Mouse (Mus musculus): ENCODE results near the gene Gm49322.

DNA sequence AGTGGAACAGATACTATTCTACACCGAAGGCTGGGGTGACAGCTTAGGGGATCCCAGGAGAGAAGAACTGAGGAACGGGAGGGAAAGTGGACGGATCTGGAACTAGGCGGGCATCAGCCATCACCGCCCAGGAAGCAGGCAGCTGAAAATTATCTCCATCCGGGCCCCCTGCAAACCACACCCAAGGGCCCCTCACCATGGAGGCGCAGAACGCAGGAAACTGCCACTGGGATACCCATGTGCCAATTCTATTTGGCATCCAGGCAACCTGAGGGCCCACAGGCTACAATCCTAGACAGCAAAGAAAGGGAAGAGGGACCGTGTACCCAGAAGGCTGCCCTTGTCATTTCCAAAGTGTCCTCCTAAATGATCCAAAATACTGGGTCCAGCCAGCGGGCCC lies 35.4 kb upstream of the Gm49322 start:
- TF ChIP-seq CTCF (IDR thresholded peaks at IDR 0.05; ENCODE audit: extremely low read depth, insufficient read length, insufficient replicate concordance, low read depth, low read length) (no peak), POLR2A (IDR thresholded peaks at IDR 0.05; ENCODE audit: low read depth, low read length) (no peak)

Data from small intestine, adult 2 months (tissue).